Mouse (Mus musculus) liver, embryonic 14.5 days (tissue): Measurements from ENCODE around the gene Gm6583.

Source experiments
- CTCF ChIP-seq: IDR thresholded peaks from 2 replicates; pipeline ENCODE4 v1.5.1; 2016; ENCODE audit warnings: antibody characterized with exemption, low read depth, control low read depth
- EP300 ChIP-seq: IDR thresholded peaks from 2 replicates; pipeline ENCODE4 v1.6.1; 2016; ENCODE audit warnings: antibody characterized with exemption, low read depth

DNA sequence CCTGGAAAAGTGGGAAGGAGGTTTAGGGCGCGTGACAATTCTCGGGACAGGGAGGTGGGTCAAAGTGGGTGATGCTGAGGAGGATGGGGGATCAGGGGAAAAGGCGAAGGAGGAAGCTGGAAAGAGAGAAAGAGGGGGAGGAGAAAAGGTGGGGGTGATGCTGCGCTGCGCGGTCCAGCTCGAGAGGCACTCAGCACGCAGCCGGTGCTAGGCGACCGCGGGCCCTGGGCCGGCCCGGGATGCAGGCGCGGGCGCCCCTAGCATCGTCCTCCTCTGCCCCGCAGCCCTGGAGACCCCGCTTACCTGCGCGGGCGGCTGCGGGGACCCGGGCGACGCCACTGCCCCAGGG lies 38.6 kb upstream of the Gm6583 start:
- TF ChIP-seq CTCF (no peak), EP300 (no peak)
